Mouse (Mus musculus): ENCODE results near the gene Dusp10.

Dusp10 gene

DNA sequence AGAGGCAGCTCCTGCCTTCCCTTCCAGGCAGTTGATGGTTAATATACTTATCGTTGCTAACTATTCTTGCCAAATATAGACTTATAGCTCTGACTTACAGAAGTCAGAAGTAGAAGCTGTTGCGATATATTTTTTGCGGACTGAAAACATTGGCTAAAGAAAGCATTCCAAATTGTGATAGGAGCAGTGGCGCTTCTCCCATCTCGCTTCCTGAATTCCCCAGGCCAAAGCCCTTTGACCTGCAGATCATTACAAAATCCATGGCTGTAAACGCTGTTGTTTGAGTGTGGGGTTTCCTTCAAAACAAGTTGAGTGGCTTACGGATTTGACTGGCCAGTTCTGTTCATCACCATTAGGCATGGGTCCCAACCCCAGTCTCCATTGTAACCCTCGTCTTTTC lies 45.1 kb downstream of the Dusp10 start:
- Histone ChIP-seq H3K27me3 (ENCODE audit: control insufficient read depth, insufficient read depth, low read length, poor library complexity, severe bottlenecking) (no peaks in the 10 kb centered on the region), H3K36me3 (ENCODE audit: control insufficient read depth, insufficient read depth, low read length, poor library complexity, severe bottlenecking) (peaks cover 1% of the 10 kb centered on the region; the same call in 1 of the 2 replicates)
- no peak for DNase-seq (ENCODE audit: low read depth, low spot score)

GRCm38 (mm10) chr1:184059814-184060213 lies 46.7 kb downstream of the Dusp10 start:
- H3K27me3 ChIP-seq (ENCODE audit: control insufficient read depth, insufficient read depth, low read length, poor library complexity, severe bottlenecking) = no peaks in the 10 kb centered on the region
- DNase-seq (ENCODE audit: low read depth, low spot score) = no peak
- peaks cover 2% of the 10 kb centered on the region; the same call in 1 of the 2 replicates for H3K36me3 ChIP-seq (ENCODE audit: control insufficient read depth, insufficient read depth, low read length, poor library complexity, severe bottlenecking)

DNA sequence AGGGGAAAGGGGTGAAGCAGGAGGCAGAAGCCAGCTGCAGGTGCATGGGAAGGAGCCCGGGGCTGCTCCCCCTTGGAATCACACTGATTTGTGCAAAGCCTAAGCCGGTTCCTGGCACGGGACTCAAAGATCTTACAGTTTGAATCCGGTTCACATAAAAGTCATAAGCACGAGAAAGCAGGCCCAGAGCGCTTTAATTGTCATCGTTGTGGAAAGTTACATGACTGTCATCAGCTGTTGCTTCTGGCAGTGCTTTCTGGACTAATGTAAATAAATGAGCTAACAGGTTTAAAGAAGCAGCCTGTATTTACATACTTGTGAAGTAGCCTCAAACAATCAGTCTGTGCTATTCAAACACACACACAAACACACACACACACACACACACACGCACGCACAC lies 47.3 kb downstream of the Dusp10 start:
- Histone ChIP-seq H3K27me3 (ENCODE audit: control insufficient read depth, insufficient read depth, low read length, poor library complexity, severe bottlenecking) (no peaks in the 10 kb centered on the region), H3K36me3 (ENCODE audit: control insufficient read depth, insufficient read depth, low read length, poor library complexity, severe bottlenecking) (peaks cover 3% of the 10 kb centered on the region; the same call in 1 of the 2 replicates)
- no peak for DNase-seq (ENCODE audit: low read depth, low spot score)

- DNase-seq (ENCODE audit: low read depth, low spot score) = no peak
- peaks cover 3% of the 10 kb centered on the region; the same call in 1 of the 2 replicates for H3K36me3 ChIP-seq (ENCODE audit: control insufficient read depth, insufficient read depth, low read length, poor library complexity, severe bottlenecking)
- no peaks in the 10 kb centered on the region for H3K27me3 ChIP-seq (ENCODE audit: control insufficient read depth, insufficient read depth, low read length, poor library complexity, severe bottlenecking)
Observed at GRCm38 (mm10) chr1:184060828-184061734, 48.0 kb downstream of the Dusp10 start.

GRCm38 (mm10) chr1:184061901-184062300 lies 48.8 kb downstream of the Dusp10 start:
- Histone ChIP-seq H3K27me3 (ENCODE audit: control insufficient read depth, insufficient read depth, low read length, poor library complexity, severe bottlenecking) (no peaks in the 10 kb centered on the region), H3K36me3 (ENCODE audit: control insufficient read depth, insufficient read depth, low read length, poor library complexity, severe bottlenecking) (peaks cover 2% of the 10 kb centered on the region; the same call in 1 of the 2 replicates)
- DNase-seq (ENCODE audit: low read depth, low spot score) = no peak

DNA sequence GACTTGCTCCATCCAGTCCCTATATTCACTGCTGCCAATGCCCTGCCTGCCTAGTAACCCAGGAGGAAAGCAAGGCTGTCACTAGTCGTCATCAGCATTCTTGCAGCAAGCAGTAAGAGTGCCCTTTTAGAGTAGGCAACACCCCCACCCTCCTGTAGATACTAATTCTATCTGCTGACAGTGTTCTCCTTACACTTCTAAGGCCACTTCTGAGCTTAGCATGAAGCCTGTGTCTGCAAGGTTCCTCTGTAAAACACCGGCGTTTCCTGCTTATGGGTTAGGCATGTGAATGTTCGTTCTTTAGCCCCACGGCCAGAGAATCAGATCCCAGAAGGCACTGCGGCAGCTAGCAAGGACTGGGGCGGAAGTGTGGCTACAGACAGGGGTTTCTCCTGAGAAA lies 51.2 kb downstream of the Dusp10 start:
- Histone ChIP-seq H3K36me3 (ENCODE audit: control insufficient read depth, insufficient read depth, low read length, poor library complexity, severe bottlenecking) (peaks cover 2% of the 10 kb centered on the region; the same call in 1 of the 2 replicates), H3K27me3 (ENCODE audit: control insufficient read depth, insufficient read depth, low read length, poor library complexity, severe bottlenecking) (no peaks in the 10 kb centered on the region)
- DNase-seq (ENCODE audit: low read depth, low spot score) = no peak

GRCm38 (mm10) chr1:184065589-184066361 lies 52.7 kb downstream of the Dusp10 start:
- Histone ChIP-seq H3K36me3 (ENCODE audit: control insufficient read depth, insufficient read depth, low read length, poor library complexity, severe bottlenecking) (peaks cover 2% of the 10 kb centered on the region; the same call in 1 of the 2 replicates), H3K27me3 (ENCODE audit: control insufficient read depth, insufficient read depth, low read length, poor library complexity, severe bottlenecking) (no peaks in the 10 kb centered on the region)
- DNase-seq (ENCODE audit: low read depth, low spot score) = peak; percentile 42

DNA sequence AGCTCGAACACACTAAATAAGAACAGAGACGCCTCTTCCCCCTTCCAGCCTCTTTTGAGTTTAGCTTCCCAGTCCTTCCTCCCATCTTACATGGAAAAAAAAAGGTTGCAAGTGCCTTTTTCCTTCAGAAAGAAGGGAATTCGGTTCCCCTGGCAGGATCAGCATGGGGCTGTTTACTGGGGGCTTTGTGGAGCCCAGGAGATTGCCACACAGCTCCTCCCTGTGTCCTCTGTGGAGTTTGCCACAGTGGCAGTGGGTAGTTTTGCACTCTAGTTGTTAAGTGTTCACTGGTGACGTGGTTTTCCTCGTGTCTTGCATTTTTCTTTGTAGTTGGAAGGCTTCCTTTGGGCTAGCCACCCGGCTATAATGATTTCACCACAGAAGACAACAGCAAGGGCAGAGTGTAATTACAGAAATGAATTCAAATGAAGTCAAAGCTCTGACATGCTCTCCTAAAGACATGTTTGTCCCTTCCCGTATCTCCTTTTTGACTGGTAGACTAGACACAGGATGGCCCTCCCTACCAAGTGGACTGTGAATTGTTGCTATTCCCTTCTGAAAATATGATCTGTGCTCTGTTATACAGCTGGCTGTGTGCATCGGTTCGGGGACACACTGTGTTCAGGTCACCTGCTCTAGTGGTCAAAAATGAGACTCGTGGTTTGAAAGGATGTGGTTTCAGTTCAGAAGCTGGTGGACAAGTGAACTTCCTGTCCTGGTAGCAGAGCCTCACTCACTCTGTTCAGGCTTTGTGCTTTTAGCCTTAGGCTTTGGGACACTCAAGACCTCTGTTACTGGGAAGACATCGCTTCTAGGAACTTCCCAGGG lies 53.6 kb downstream of the Dusp10 start:
- peak; percentile 33 for DNase-seq (ENCODE audit: low read depth, low spot score)
- Histone ChIP-seq H3K36me3 (ENCODE audit: control insufficient read depth, insufficient read depth, low read length, poor library complexity, severe bottlenecking) (peaks cover 2% of the 10 kb centered on the region; the same call in 1 of the 2 replicates), H3K27me3 (ENCODE audit: control insufficient read depth, insufficient read depth, low read length, poor library complexity, severe bottlenecking) (no peaks in the 10 kb centered on the region)

DNA sequence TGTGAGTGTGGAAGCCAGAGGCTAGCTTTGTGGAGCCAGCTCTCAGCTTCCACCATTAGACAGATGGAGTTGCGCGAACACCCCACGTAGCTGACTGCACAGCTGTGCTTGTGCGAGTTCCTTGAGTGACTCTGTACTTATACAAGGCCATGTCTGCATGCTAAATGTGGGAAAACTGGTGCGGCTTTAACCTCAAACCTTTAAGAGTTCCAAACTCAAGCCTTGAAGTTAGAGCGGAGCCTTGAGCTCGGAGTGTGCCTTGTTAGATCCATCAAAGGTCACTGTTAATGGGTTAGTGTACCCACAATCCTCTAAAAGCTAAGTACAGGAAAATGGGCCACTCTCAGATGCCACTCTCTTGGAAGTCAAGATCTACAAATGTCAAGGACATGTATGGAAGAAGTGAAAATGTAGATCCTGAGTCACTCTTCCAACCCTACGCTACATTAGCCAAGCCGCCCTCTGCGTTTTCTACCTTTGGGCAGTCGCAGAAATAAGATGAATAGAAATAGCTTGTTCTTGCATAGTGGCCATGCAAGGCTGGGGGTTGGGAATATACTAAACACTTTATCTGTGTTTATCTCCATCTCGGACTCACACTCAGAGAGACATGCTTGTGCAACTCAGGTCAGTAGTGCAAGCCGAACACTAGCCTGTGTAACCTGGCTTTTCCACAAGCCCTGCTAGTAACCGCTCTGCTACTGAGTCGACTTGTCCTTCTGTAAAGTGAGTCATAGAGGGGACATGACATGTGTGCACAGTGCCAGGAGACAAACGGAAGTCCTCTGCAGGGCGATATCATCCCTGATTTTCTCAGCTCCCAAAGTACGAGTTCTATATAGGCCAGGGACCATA lies 54.8 kb downstream of the Dusp10 start:
- Histone ChIP-seq H3K36me3 (ENCODE audit: control insufficient read depth, insufficient read depth, low read length, poor library complexity, severe bottlenecking) (peaks cover 2% of the 10 kb centered on the region; the same call in 1 of the 2 replicates), H3K27me3 (ENCODE audit: control insufficient read depth, insufficient read depth, low read length, poor library complexity, severe bottlenecking) (no peaks in the 10 kb centered on the region)
- DNase-seq (ENCODE audit: low read depth, low spot score) = no peak

DNA sequence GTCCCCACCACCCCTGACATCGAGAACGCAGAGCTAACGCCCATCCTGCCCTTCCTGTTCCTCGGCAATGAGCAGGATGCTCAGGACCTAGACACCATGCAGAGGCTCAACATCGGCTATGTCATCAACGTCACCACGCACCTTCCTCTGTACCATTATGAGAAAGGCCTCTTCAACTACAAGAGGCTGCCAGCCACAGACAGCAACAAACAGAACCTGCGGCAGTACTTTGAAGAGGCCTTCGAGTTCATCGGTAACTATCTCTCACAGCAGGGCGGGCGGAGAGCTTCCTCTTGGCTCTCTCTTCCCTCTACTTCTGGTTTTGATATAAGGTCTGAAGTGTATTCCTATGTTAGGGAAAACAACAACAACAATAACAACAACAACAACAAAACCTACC lies 55.9 kb downstream of the Dusp10 start:
- peaks cover 3% of the 10 kb centered on the region; the same call in 1 of the 2 replicates for H3K36me3 ChIP-seq (ENCODE audit: control insufficient read depth, insufficient read depth, low read length, poor library complexity, severe bottlenecking)
- no peaks in the 10 kb centered on the region for H3K27me3 ChIP-seq (ENCODE audit: control insufficient read depth, insufficient read depth, low read length, poor library complexity, severe bottlenecking)
- DNase-seq (ENCODE audit: low read depth, low spot score) = no peak

DNA sequence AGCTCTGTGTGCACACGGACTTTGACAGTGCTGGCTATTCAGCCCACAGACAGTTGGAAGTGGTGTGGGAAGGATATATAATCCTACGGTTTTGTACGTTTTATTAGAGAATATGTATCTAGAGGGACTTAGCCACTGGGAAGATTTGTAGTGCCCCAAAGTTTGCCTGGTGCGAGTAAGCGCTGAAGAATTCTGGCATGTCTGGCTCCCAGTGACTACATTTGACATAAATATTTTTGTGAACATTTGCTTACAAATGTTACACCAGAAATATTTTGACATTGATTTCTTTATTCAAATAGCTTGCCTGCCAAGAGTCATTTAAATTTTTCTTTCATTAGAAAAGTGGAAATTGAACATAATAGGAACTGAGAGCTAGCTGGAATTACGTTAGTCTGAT lies 63.0 kb downstream of the Dusp10 start:
- no peak for DNase-seq (ENCODE audit: low read depth, low spot score)
- H3K36me3 ChIP-seq (ENCODE audit: control insufficient read depth, insufficient read depth, low read length, poor library complexity, severe bottlenecking) = peaks cover 4% of the 10 kb centered on the region; the same call in 1 of the 2 replicates
- H3K27me3 ChIP-seq (ENCODE audit: control insufficient read depth, insufficient read depth, low read length, poor library complexity, severe bottlenecking) = no peaks in the 10 kb centered on the region

DNA sequence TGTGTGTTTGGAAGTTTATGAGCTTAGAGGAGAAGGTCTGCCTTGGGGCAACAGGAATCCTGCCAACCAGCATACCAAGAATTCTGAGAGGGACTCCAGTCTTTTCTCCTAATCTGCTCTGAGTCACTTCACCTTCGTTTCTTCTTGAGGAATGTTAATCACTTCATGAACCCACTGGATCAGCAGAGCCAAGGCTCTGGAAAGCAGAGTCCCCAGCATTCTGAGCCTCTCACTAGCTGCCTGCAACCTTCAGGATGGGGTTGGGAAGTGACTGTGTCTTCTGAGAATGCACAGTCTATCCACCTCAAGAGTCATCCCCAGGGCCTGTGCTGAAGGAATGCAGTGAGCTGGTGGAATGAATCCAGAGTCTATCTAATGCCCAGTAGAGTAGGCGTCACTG lies 63.7 kb downstream of the Dusp10 start:
- Histone ChIP-seq H3K27me3 (ENCODE audit: control insufficient read depth, insufficient read depth, low read length, poor library complexity, severe bottlenecking) (no peaks in the 10 kb centered on the region), H3K36me3 (ENCODE audit: control insufficient read depth, insufficient read depth, low read length, poor library complexity, severe bottlenecking) (peaks cover 4% of the 10 kb centered on the region; the same call in 1 of the 2 replicates)
- DNase-seq (ENCODE audit: low read depth, low spot score) = no peak

DNA sequence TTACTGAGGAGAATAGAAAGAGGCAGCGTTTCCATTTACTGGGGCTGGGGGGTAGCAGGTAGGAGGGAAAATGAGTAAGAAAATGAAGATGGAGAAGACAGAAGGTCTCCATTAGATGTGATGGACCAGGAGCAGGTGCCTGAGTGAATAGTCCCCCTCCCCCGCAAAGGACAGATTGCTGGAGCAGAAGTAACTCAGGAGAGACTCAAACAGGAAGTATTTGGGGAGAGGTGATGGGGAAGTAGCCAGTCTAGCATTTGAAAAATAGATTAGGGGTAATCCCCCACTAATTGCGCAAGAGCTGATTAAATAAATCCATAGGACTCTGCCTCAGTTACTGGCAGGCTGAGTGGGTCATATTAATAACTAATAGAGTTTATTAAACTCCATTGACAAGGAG lies 66.2 kb downstream of the Dusp10 start:
- Histone ChIP-seq H3K36me3 (ENCODE audit: control insufficient read depth, insufficient read depth, low read length, poor library complexity, severe bottlenecking) (peaks cover 1% of the 10 kb centered on the region; the same call in 1 of the 2 replicates), H3K27me3 (ENCODE audit: control insufficient read depth, insufficient read depth, low read length, poor library complexity, severe bottlenecking) (no peaks in the 10 kb centered on the region)
- DNase-seq (ENCODE audit: low read depth, low spot score) = peak; percentile 55
